Mouse (Mus musculus): Measurements from ENCODE around the gene Itga11.
"Not testable (repeated sequence)": the region's sequence is repeated elsewhere in the genome, so short reads cannot be mapped to it uniquely, and the experiment has no call there.

Gene Itga11

DNA sequence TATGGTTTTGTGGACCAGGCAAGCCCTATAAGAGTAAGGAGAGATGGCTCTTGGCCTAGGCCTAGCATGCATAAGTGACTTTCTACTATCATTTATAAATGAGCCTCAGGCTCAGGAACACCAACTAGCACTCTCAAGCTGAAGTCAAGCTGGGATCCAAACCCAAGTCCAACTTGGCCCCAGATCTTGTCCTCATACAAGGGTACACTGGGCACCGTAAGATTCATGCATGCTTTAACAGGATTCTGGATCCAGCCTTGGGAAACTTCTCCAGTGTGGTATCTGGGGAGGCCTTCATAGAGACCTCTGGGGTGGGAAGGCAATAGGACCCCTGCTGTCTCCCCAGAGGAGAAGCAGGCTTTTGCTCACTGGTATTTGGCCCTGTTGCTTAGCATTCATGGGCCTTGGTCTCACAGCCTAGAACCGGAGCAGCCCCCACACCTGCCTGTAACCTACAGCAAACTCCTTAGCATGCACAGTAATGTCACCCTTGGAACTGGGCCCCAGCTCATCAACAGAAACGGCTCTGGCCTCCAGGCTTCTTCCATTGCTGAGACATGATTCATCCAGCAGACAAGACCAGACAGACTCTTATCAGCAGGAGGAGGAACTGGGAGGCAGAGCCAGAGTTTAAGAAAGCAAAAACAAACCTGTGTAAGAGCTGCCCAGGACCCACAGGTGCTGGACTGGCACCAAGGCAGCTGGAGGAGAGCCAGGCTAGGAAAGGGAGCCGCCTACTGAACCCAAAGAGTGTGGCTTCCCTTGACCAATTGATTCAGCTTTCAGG lies 140.4 kb downstream of the Itga11 start:
- no peak for DNase-seq (ENCODE audit: low read depth)

DNA sequence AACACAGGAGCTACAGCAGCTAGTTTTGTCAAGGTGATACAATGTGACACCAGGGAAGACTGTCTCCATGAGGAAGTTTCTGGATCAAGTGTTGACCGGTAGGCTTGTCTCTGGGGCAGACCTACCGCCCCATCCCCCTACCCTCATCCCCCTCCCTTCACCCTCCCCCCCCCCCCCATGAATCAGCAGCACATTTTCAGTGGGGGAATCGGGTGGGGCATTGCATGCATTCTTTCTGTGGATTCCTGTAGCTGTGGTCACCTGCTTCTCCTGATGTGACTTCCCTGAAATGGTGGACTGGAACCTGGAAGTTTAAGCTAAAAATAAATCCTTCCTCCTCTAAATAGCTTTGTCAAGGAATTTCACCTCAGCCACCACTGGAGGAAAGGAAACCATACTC lies 141.9 kb downstream of the Itga11 start:
- no peak for DNase-seq (ENCODE audit: low read depth)

DNA sequence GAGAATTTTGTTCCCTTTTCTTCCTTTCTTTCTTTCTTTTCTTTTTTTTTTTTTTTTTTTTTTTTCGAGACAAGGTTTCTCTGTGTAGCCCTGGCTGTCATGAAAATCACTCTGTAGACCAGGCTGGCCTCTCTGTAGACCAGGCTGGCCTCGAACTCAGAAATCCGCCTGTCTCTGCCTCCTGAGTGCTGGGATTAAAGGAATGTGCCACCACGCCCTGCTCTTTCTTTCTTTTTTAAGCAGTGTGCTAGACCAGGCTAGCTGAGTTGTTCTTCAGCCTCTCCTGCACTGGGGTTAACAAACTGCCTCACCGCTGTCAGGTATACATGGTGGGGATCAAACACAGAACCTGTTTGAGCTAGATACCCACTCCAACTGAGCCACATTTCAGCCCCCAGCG lies 142.3 kb downstream of the Itga11 start:
- DNase-seq (ENCODE audit: low read depth), result not testable (repeated sequence)

DNA sequence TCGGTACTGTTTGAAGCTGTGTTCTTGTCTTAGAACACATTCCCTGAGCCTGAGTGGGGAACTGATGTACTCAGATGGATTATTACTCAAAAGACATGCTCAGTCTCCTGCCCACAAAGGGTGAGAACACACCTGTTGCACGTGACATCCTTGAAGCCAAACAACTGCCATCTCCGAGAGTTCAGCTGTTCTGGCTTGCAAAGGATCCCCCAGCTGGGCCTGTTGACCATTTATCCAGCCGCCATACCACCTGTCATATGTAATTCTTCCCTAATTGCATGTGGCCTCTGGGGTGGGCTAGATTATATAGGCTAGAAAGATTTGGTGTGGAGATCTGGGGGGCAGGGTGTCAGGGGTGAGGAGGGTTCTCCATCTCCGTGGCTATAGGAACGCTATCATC lies 143.2 kb downstream of the Itga11 start:
- no peak for DNase-seq (ENCODE audit: low read depth)

DNA sequence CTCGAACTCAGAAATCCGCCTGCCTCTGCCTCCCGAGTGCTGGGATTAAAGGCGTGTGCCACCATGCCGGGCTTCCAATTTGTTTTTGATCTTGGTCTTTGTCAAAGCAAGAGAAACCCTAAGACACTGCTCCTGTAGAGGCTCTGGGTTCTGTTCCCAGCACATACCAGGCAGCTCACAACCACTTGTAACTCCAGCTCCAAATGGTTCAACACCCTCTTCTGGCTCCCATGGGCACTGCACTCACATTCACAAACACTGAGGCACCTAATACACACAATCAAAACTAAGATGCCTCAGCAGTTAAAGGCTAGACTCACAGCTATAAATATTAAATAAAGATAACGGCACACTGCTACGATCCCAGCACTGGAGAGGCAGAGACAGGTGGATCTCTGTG lies 144.2 kb downstream of the Itga11 start:
- DNase-seq (ENCODE audit: low read depth), result no peak

DNA sequence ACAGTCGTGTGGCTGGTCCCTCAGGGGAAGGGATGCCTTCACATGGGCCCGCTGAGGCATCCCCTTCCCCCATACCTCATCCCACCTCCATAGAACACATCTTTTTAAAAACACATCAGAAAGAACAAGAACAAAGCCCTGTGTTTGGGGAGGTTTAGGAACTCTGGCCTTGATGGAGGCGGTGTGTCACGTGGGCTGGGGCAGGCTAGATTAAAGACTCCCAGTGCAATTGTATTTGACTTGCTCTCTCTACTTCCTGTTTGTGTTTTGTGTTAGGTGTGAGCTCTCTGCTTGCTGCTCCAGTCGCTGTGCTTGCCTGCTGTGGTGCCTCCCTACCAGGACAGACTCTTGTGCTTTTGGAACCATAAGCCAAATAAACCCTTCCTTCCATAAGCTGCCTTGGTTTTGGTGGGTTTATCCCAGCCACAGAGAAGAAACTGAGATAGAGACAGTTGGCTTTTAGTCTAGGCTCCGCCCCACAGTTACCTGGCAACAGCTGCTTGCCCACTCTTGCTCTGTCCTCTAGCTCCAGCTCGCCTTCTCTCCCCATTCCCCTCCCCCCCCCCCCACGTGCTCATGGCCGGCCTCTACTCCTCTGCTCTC lies 148.3 kb downstream of the Itga11 start:
- DNase-seq (ENCODE audit: low read depth), result peak; percentile 59

DNA sequence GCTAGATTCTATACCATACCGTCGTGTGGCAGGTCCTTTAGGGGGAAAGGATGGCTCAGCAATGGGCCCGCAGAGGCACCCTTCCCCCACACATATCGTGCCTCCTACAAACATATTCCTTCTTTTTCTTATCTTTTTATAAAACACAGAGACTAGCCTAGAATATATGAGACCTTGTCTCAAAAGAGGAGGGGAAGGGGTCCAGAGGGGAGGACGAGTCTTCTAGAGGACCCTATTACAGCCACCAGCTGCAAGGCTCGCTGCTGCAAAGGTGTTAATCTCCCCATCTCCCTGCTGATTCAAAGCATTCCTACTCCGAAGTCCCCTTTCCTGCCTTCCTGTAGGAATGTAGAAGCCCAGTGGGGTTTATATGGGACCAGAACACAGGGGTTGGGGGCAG lies 148.8 kb downstream of the Itga11 start:
- no peak for DNase-seq (ENCODE audit: low read depth)

DNA sequence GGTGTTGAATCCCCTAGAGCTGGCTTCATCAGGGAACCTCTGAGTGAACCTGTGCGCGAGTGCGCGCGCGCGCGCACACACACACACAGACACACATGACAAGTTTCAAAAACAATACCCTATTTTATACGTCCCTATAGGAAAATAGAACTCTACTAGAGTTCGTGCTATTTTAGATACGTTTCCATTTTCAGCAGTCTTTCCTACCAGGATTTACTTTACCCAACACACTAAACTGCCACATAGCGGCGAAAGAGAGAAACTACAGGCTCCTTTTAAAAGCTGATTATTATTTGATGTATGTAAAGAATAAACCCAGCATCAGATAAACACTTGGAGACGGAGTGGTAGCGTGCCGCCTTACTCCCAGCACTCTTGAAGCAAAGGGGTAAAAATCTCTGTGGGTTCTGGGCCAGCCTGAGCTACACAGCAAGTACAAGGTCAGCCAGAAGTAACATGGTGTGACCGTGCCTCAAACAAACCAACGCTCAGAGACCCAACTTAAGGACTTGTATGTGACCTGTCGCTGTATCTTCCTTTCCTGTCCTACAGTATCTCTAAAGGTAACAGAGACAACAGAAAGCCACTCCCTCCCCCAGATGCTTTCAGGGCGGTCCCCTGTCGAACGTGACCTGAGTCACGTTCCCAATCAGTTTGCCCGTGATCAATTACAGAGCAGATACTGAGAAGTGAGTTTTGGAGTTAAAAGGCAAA lies 150.5 kb downstream of the Itga11 start:
- DNase-seq (ENCODE audit: low read depth), result peak; percentile 73

DNA sequence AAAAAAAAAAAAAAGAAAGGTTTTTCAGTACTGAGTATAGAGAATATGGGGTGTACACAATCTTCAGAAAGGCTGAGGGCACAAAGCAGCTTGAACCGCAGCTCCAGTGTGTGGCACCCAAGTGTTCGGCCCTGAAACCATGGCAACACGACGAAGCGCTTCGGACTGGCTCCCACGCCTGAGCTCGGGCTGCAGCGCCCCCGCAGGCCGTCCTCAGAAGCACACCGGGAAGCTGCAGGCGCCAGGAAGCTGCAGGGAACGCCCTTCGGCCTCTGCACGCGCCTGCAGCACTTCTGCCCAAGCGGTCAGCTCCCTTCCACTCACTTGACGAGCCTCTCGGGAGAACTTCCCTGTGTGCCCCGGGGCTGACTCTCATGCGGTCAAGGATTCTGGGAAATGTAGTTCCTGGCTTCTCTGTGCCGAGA lies 151.0 kb downstream of the Itga11 start:
- peak; percentile 95 for DNase-seq (ENCODE audit: low read depth)

DNA sequence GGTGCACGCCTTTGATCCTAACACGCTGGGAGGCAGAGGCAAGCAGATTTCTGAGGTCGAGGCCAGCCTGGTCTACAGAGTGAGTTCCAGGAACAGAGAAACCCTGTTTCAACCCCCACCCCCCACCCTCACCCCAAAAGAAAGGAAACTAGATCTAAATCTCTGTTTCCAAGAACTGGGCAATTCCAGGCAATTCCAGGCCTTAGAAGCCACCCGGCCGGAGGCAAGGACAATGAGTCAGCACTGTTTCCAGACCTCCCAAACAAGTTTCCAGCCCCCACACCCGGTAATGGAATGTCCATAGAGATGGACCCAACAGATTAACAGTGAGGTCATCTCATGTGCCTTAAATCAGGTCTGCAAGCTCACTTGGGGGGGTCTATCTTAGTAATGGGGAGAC lies 152.3 kb downstream of the Itga11 start:
- no peak for DNase-seq (ENCODE audit: low read depth)
